In genomic region chr2:158232414-158232813, GRCm38 (mm10) we compare ENCODE assay signal across 21 mouse cellular contexts. TPM values are rescaled to one million over a fixed set of nuclear protein-coding genes. Genes with fewer than 3 reads are reported as not detected.
"Had no signal": no experiment of that assay in that cellular context is flagged by ENCODE, and none has a peak within 500 bp of the region (broad histone marks: within the 10 kb centered on the region; RNA-seq: fewer than 3 reads in every experiment).

No protein-coding gene starts in this region.

- H3K4me3 ChIP-seq: left cerebral cortex, adult 2 months; limb, embryonic 12.5 days; liver, embryonic 13.5 days; lung, embryonic 15.5 days; megakaryocyte, embryonic 14.5 days; midbrain, embryonic 12.5 days; neural tube, embryonic 15.5 days; stomach, embryonic 15.5 days had no signal

- H3K9me3 ChIP-seq: liver, embryonic 13.5 days; lung, embryonic 15.5 days; midbrain, embryonic 12.5 days; neural tube, embryonic 15.5 days; stomach, embryonic 15.5 days had no signal

- H3K36me3 ChIP-seq: limb, embryonic 12.5 days; liver, embryonic 13.5 days; lung, embryonic 15.5 days; midbrain, embryonic 12.5 days; neural tube, embryonic 15.5 days; stomach, embryonic 15.5 days had no signal

- H3K9ac ChIP-seq: limb, embryonic 12.5 days; liver, embryonic 13.5 days; liver, postnatal 0 days; lung, embryonic 15.5 days; midbrain, embryonic 12.5 days; neural tube, embryonic 15.5 days; stomach, embryonic 15.5 days had no signal

- H3K27me3 ChIP-seq: neural tube, embryonic 15.5 days had no signal

- H3K27ac ChIP-seq: kidney, postnatal 0 days; left cerebral cortex, adult 2 months; limb, embryonic 12.5 days; liver, embryonic 13.5 days; macrophage; midbrain, embryonic 12.5 days; neural tube, embryonic 15.5 days; stomach, embryonic 15.5 days had no signal

- ATAC-seq: liver, postnatal 0 days had no signal

- H3K4me2 ChIP-seq: limb, embryonic 12.5 days; liver, embryonic 13.5 days; lung, embryonic 15.5 days; midbrain, embryonic 12.5 days; neural tube, embryonic 15.5 days; stomach, embryonic 15.5 days had no signal

- DNase-seq: kidney, adult 18-20 months; liver; liver, embryonic 13.5 days; liver, postnatal 0 days; lung, postnatal 14 days had no signal

RNA-seq across cellular contexts. Expression of gene D630003M21Rik, which starts 3.4 kb away (rescaled TPM):
- polyA plus RNA-seq: macrophage had no signal

RNA-seq across cellular contexts. Expression of gene Bpi, which starts 25.5 kb away (rescaled TPM):
- total RNA-seq: layer of hippocampus, postnatal 25 days; left cerebral cortex, adult 2 months; left cerebral cortex, postnatal 25 days had no signal
- polyA plus RNA-seq: intestine, embryonic 14.5 days; large intestine, adult 2 months; limb, embryonic 12.5 days; liver, embryonic 13.5 days; liver, postnatal 0 days; lung, embryonic 15.5 days; macrophage; midbrain, embryonic 12.5 days; midbrain, postnatal 0 days; neural tube, embryonic 11.5 days; neural tube, embryonic 15.5 days; spleen, adult 2 months; stomach, embryonic 15.5 days had no signal
